Mouse (Mus musculus) midbrain, postnatal 0 days (tissue): ENCODE results near the gene Farp2. TPM values are rescaled to one million over a fixed set of nuclear protein-coding genes. Genes with fewer than 3 reads are reported as not detected.

ENCODE experiments used
- ATAC-seq: fragments of 200-750 bp; cut with Nextera tagmentation; 2 replicates; pipeline ENCODE4 v1.8.0; 2017; ENCODE audit warnings: moderate number of reproducible peaks, mild to moderate bottlenecking, moderate TSS enrichment, moderate library complexity; ENCODE audit not compliant: low FRiP score
- DNase-seq: peaks from one replicate; pipeline ENCODE4 v3.0.0-alpha.2; 2015; ENCODE audit warnings: low spot score
- H3K27ac ChIP-seq: fragments of 300-500 bp; sonication (generic); 2 replicates; pipeline ENCODE4 v1.5.1; 2014; ENCODE audit warnings: low read depth, mild to moderate bottlenecking, low read length, mixed read lengths
- H3K27me3 ChIP-seq: fragments of 300-500 bp; sonication (generic); 2 replicates; pipeline ENCODE4 v1.6.1; 2014; ENCODE audit warnings: low read length, control low read depth, mixed read lengths; ENCODE audit not compliant: insufficient read depth
- H3K36me3 ChIP-seq: fragments of 300-500 bp; sonication (generic); 2 replicates; pipeline ENCODE4 v1.6.1; 2014; ENCODE audit warnings: low read length, control low read depth, mixed read lengths; ENCODE audit not compliant: insufficient read depth
- H3K4me1 ChIP-seq: fragments of 300-500 bp; sonication (generic); 2 replicates; pipeline ENCODE4 v1.6.1; 2014; ENCODE audit warnings: mild to moderate bottlenecking, control low read depth, antibody characterized with exemption, low read length, mixed read lengths; ENCODE audit not compliant: insufficient read depth
- H3K4me2 ChIP-seq: fragments of 300-500 bp; sonication (generic); 2 replicates; pipeline ENCODE4 v1.6.1; 2014; ENCODE audit warnings: low read depth, mild to moderate bottlenecking, low read length, mixed read lengths; ENCODE audit not compliant: poor library complexity, severe bottlenecking
- H3K4me3 ChIP-seq: fragments of 300-500 bp; sonication (generic); 2 replicates; pipeline ENCODE4 v1.5.1; 2014; ENCODE audit warnings: low read depth, mild to moderate bottlenecking, low read length, moderate library complexity
- H3K9ac ChIP-seq: fragments of 300-500 bp; sonication (generic); replicated peaks from 2 replicates; pipeline ENCODE4 v1.6.1; 2014; ENCODE audit warnings: mild to moderate bottlenecking, low read length, moderate library complexity, mixed read lengths; ENCODE audit not compliant: poor library complexity, severe bottlenecking
- H3K9me3 ChIP-seq: fragments of 300-500 bp; sonication (generic); 2 replicates; pipeline ENCODE4 v1.6.1; 2016; ENCODE audit warnings: low read length, control low read depth
- CTCF ChIP-seq: IDR thresholded peaks from 2 replicates; pipeline ENCODE4 v1.5.1; 2016; ENCODE audit warnings: antibody characterized with exemption, mild to moderate bottlenecking
- WGBS: fragments of 180-500 bp; shearing (Covaris S2); extraction: QIAGEN DNeasy Blood & Tissue Kit; methylation state at CpG from one replicate; pipeline ENCODE4 v1.1.7; 2014; 5-methylcytosine and 5-hydroxymethylcytosine counted together
- polyA plus RNA-seq: library from polyadenylated mRNA; unstranded; fragments of >200 nt; fragmentation: Nextera tagmentation; extraction: Ambion mirVana; gene quantifications from 2 replicates; pipeline ENCODE4 v1.2.1, GENCODE M21; 2015
- total RNA-seq: library from RNA; depleted of rRNA; stranded (reverse); fragments of >200 nt; gene quantifications from 2 replicates; pipeline ENCODE4 v1.2.3, GENCODE M21; 2014; rRNA removed

Gene Farp2
- total RNA-seq (7.4 and 7.8 TPM in 2 replicates), polyA plus RNA-seq (2.2 and 2.3 TPM in 2 replicates)

DNA sequence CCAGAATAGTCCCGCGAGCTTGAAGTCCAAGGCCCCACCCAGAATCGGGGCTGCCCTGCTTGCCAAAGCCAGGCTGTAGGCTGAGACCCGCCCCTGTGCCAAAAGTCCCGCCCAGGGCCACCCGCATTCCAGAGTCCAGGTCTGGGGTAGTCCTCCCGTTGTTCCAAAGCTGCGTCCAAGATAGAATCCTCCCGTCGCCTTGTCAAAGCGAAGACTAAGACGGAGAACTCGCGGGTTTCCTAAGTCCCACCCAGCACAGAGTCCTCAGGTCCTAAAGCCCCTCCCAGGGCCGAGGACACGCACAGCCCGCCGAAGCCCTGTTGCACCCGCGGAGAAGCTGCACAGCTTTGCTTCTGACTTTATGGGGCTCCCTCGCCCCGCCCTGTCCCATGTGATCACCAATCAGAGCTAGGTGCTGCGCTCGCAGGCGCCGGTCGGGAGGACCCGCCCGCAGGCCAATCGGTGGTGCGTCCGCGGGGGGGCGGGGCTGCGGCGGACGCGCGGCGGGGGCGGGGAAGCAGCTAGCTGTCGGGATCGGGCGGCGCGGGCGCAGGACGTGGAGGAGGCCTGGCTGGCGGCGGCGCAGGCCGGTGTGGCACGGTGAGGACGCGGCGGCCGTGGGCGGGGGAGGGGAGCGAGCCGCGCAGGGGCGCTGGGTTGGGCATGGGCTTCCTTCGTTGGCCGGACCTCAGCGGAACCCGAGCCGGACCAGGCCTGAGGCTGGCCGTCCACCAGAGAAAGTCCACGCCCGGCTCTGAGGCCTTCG, at the start of gene Farp2:
TSS of gene Farp2 (plus strand) at position 495 of the 766 bp plus-strand sequence.
- Histone ChIP-seq H3K9ac (peak within 1 kb of the TSS; percentile 68), H3K36me3 (no peaks in the 10 kb centered on the region)
- WGBS, result under 1% methylated on average over 48 of the region's 71 CpGs

DNA sequence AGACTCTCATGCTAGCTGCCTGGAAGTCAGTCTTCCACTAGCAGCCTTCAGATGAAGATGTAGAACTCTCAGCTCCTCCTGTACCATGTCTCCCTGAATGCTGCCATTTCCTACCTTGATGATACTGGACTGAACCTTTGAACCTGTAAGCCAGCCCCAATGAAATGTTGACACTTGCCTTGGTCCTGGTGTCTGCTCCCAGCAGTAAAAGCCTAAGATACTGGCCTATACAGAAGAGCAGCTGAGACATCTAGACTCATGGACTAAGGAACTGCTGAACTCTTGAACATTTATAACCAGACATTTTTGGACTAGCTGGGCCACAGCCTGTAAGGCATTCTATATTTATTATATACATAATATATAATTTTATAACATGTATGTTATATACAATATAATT, 46.8 kb upstream of the Farp2 start:
- no peak for ATAC-seq
- Histone ChIP-seq H3K4me2 (no peak overlapping the region), H3K9me3 (no peaks in the 10 kb centered on the region), H3K36me3 (no peaks in the 10 kb centered on the region), H3K27ac (no peak overlapping the region), H3K4me3 (no peak overlapping the region), H3K4me1 (no peaks in the 10 kb centered on the region), H3K9ac (no peak overlapping the region), H3K27me3 (no peaks in the 10 kb centered on the region)
- no peak for TF ChIP-seq CTCF
- no peak for DNase-seq

More for the DNA sequence above, at the start of gene Farp2:
- H3K4me1 ChIP-seq, result no peaks in the 10 kb centered on the region; the same call in 1 of the 2 replicates
- H3K27ac ChIP-seq, result peak within 1 kb of the TSS; percentile 13
- H3K9me3 ChIP-seq, result no peaks in the 10 kb centered on the region
- H3K4me2 ChIP-seq, result peak within 1 kb of the TSS; percentile 85
- H3K27me3 ChIP-seq, result no peaks in the 10 kb centered on the region
- DNase-seq (peak; percentile 92), ATAC-seq (peak; percentile 94)
- H3K4me3 ChIP-seq, result peak within 1 kb of the TSS; percentile 74
- TF ChIP-seq CTCF, result no peak

DNA sequence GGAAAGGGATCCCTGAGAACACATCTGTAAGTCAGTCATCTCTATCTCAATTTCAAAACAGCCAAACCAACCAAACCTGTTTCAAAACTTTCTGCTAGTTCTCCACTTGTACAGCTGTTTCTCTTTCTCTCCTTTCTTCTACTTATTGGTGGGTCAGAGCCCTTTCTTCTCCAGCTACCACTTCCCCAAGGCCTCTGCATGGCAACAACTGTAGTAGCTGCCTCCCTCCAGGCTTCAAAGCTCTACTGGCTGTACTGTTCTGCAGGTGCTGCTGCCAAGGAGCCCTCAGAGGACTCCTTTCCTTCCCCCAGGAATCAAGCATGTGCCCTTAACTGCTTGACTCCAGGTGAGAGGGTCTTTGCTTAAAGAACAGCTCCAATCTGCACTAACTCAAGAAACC, 46.1 kb upstream of the Farp2 start:
- Histone ChIP-seq H3K36me3 (no peaks in the 10 kb centered on the region), H3K27ac (no peak overlapping the region), H3K27me3 (no peaks in the 10 kb centered on the region), H3K4me2 (no peak overlapping the region), H3K9ac (no peak overlapping the region), H3K4me1 (no peaks in the 10 kb centered on the region), H3K9me3 (no peaks in the 10 kb centered on the region), H3K4me3 (no peak overlapping the region)
- ATAC-seq (no peak), DNase-seq (no peak)
- TF ChIP-seq CTCF, result no peak

DNA sequence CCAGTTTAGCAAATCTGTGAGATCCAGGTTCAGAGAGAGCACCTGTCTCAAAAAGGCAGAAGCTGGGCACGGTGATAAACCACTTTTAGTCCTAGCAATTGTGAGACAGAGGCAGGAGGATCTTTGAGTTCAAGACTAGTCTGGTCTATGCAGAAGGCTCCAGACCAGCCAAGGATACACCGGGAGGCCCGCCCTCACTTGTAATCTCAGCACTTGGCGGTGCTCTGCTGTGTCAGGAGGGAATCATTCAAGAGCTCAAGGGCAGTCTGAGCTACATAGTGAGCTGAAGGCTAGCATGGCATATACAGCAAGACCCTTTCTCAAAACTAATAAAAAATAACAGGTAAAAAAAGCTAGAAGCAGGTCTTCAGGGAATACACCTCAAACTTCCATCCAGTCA, 43.3 kb upstream of the Farp2 start:
- H3K9me3 ChIP-seq, result no peaks in the 10 kb centered on the region
- DNase-seq (no peak), ATAC-seq (no peak)
- no peak overlapping the region for H3K4me3 ChIP-seq
- TF ChIP-seq CTCF, result no peak
- H3K9ac ChIP-seq, result no peak overlapping the region
- H3K27ac ChIP-seq, result no peak overlapping the region
- WGBS, result 94% methylated on average over 4 of the region's 4 CpGs
- H3K4me2 ChIP-seq, result no peak overlapping the region
- no peaks in the 10 kb centered on the region for H3K27me3 ChIP-seq
- H3K4me1 ChIP-seq, result no peaks in the 10 kb centered on the region
- H3K36me3 ChIP-seq, result no peaks in the 10 kb centered on the region

DNA sequence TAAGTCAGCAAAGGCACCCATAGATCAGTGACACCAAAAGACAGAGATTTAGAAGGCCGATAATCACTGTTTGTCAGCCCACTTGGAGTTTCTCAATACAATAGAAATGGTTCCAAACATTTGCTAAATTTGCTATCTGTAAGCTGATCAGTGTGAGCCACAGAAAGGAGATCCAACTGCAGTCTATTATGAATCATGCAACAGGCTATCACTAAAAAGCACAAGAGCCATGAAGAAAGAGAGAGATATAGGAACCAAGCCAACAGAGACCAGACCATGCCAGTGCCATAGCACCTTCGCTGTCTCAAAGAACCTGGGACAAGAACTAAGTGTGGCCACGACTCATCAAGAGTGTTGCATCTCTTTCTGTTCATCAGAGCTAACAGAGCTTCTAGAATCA, 36.2 kb upstream of the Farp2 start:
- H3K27me3 ChIP-seq, result no peaks in the 10 kb centered on the region
- no peak overlapping the region for H3K9ac ChIP-seq
- H3K36me3 ChIP-seq, result no peaks in the 10 kb centered on the region
- H3K4me3 ChIP-seq, result no peak overlapping the region
- WGBS, result 98% methylated on average over 3 of the region's 3 CpGs
- no peak overlapping the region for H3K27ac ChIP-seq
- H3K4me2 ChIP-seq, result no peak overlapping the region
- H3K4me1 ChIP-seq, result peaks cover 8% of the 10 kb centered on the region
- no peak for TF ChIP-seq CTCF
- no peaks in the 10 kb centered on the region for H3K9me3 ChIP-seq
- no peak for ATAC-seq
- no peak for DNase-seq

DNA sequence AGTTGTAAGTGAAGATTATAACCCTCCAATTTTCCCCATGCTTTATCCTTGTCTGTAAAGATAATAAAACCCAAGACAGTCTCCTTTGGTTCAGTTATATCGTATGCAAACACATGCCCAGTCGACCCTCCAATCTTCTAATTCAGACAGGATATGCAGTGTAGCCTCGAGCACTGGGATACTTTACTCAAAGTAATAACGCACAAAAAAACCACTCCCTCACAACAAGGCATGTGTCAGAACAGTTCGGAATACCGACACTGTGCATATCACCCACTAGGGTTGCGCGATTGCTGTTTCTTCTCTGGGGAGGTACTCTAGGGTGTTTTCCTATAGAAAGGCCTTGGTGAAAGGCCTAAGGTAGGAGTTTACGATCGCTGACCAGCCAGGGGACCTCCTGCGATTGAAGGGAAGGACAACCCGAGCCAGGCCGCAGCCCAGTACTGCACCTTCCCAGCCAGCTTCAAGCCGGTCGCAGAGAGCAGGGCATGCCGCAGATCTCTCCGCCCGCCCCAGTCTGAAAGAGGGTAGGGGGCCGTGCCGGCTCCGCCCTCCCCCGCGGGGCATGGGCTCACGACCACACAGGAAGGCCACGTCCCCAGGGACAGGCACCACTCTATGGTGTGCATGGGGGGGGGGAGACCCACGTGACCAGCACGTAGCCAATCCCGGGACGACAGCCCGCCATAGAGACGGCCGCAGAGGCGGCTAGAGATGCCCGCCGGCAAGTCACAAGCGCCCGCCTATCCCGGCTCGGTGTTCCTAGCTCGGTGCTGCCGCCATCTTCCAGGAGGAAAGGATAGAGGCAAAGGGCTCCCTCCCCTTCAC, 33.9 kb upstream of the Farp2 start:
- H3K9ac ChIP-seq, result peak overlapping the region; percentile 95
- peak; percentile 55 for TF ChIP-seq CTCF
- H3K4me1 ChIP-seq, result peaks cover 9% of the 10 kb centered on the region
- DNase-seq (peak; percentile 99), ATAC-seq (peak; percentile 97)
- H3K4me3 ChIP-seq, result peak overlapping the region; percentile 94
- H3K9me3 ChIP-seq, result no peaks in the 10 kb centered on the region
- no peaks in the 10 kb centered on the region for H3K27me3 ChIP-seq
- H3K27ac ChIP-seq, result peak overlapping the region; percentile 96
- H3K4me2 ChIP-seq, result peak overlapping the region; percentile 52
- WGBS, result under 1% methylated on average over 41 of the region's 41 CpGs
- H3K36me3 ChIP-seq, result no peaks in the 10 kb centered on the region
